Mouse (Mus musculus) embryo, embryonic 10 days (tissue): Measurements from ENCODE around the gene Hspa1l.
A peak's percentile ranks its signal among the peaks of the same experiment; 100 is the strongest.
"Not testable (repeated sequence)": the region's sequence is repeated elsewhere in the genome, so short reads cannot be mapped to it uniquely, and the experiment has no call there.

ENCODE experiments used
- DNase-seq: peaks from one replicate; pipeline ENCODE4 v3.0.0-alpha.2; 2015; ENCODE audit warnings: low spot score

Gene Hspa1l

DNA sequence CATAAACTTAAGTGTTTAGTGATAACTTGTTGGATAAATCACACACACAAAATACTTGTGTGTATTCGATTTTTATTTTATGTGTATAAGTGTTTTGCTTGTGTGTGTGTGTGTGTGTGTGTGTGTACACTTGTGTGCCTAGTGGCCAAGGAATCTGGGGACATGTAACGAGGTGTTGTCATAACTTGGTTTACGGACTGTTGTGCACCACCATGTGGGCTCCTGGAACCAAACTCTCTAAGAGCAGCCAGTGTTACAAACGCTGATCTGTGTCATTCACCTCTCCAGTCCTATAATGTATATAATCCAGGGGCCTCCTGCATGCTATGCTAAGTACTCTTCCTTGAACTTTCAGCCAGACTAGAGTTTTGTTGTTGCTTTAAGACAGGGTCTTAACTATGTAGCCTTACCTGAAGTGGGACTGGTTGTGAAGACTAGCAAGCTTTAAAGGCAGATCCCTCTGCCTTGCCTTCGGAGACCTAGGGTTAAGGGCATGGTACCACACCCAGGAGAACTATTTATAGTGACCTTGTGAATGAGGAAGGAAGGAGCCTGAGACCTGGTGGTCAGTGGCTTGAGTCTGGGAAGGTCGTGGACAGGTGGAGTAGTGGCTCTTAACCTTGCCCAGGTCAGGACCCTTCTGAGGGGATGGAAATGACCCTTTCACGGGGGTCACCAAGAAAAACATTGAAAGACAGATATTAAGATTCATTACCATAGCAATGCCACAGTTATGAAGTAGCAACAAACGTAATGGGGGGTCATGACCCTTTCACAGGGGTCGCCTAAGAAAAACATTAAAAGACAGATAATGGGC, 30.7 kb downstream of the Hspa1l start:
- no peak for DNase-seq

DNA sequence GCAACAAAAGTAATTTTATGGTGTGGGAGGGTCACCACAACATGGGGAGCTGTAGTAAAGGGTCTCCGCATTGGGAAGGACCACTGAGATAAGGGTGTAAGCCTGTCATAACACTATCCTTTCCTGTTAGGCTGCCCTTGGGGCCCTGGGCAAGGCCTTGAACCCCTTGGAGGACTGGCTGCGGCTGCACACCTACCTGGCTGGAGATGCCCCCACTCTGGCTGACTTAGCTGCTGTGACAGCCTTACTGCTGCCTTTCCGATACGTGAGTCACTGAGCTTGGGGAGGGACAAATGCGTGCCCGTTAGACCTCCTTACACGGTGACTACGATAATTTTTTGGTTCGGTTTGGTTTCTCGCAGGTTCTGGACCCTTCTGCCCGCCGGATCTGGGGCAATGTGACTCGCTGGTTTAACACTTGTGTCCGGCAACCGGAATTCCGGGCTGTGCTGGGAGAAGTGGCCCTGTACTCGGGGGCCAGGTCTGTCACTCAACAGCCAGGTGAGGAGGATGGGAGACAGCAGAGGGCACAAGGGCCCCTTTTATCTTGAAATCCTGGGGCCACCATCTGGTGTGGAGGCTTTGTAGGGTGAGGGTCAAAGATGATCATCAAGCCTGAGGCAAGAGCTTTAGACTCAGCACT, 31.7 kb downstream of the Hspa1l start:
- no peak for DNase-seq

DNA sequence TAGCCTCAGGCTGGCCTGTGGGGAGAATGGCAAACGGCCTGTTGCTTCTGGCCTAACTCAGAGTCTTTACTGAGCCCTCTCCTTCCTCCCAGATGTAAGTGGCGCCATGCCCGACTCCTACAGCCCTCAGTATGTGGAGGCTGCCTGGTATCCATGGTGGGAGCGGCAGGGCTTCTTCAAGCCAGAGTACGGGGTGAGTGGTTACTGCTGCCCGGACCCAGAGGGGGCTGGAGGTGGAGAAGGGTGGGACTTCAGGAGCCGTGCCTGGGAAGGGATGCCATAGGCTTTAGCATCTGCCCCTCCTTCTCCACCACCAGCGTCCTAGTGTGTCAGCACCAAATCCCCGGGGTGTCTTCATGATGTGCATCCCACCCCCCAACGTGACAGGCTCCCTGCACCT, 32.7 kb downstream of the Hspa1l start:
- DNase-seq: no peak

DNA sequence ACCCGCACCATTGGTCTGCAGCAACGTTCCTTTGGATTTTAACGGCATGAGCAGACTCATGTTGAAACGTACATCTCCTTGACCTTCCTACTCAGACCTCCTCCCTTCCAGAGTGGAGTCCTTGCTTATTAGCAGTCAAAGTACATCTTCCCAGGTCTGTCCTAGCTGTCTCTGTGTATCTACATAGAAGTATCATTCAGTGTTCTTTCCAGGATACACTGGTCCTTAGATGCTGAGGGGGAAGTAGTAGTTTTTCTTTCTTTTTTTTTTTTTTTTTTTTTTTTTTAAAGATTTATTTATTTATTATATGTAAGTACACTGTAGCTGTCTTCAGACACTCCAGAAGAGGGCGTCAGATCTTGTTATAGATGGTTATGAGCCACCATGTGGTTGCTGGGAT, 33.4 kb downstream of the Hspa1l start:
- DNase-seq: not testable (repeated sequence)

DNA sequence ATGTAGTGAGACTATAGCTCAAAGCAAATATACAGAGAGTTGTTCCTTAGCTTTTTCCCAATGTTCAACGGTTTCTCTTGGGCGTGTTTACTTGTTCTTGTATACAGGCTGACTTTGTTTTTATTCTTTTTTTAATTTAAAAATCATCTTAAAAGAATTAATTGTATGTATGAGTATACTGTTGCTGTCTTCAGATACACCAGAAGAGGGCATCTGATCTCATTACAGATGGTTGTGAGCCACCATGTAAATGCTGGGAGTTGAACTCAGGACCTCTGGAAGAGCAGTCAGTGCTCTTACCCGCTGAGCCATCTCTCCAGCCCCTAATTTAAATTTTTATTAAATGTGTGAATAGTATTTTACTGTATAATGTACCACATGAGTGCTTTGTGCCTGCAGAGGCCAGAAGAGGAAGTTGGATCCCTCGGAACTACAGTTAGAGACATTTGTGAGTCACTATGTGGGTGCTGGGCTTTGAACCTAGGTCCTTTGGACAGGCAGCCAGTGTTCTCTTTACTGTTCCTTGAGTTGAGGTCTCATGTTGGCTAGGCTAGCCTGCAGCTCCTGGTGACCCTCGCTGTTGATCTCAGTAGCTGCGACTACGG, 35.0 kb downstream of the Hspa1l start:
- no peak for DNase-seq

DNA sequence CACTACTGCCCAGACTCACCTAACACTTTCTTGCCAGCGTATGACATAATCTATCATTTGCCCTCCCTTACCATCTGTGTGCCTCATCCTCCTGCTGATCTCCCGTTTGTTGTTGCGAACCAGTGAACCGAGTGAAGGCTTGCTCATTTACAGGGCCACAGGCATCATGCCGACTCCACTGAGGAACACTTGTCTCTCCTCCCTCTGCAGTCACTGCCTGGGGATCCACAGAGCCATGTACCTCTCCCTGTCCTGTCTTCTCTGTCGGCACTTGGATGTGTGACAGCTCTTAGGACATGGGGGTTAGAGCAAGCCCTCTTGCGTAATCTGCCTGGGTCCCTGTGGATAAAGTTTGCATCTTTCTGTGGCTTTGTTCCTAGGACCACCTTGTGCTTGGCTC, 37.1 kb downstream of the Hspa1l start:
- no peak for DNase-seq

DNA sequence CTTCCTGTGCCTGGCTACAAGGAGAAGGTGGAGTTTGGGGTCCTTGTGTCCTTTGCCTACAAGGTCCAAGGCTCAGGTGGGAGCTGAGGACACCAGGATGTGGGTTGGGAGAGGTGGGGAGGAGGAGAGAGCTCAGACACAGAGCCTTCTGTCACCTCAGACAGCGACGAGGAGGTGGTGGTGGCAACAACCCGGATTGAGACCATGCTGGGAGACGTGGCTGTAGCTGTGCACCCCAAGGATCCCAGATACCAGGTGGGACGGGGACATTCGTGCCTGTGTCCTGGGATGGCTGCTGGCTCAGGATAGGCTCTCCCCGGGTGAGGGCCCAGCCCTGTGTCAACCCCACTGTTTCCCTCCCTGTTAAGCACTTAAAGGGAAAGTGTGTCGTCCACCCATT, 38.9 kb downstream of the Hspa1l start:
- DNase-seq: no peak

DNA sequence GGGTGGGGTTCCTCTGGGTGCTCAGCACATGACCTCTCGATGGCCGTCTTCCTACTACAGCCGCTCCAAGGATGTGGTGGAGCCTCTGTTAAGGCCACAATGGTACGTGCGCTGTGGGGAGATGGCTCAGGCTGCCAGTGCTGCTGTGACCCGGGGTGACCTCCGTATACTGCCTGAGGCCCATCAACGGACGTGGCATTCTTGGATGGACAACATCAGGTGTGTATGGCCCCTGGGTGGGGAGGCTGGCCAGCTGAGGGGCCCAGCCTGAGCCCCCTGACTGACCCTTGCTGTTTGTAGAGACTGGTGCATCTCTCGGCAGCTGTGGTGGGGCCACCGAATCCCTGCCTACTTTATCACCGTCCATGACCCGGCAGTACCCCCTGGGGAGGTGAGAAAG, 39.9 kb downstream of the Hspa1l start:
- no peak for DNase-seq

DNA sequence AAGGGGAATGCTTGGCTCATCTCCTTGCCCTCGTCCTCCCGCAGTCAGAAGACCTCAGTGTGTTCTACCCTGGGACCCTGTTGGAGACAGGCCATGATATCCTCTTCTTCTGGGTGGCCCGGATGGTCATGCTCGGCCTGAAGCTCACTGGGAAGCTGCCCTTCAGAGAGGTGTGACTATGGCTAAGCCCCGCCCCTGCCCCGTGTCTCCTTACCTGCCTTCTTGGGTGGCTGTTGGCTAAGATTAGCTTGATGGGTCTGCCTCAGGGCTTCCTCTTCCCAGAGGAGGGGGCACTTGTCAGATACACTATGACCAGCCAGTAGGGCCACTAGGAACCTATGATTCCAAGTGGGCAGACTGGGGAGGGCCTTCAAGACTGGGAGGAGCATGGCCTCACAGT, 40.7 kb downstream of the Hspa1l start:
- no peak for DNase-seq

DNA sequence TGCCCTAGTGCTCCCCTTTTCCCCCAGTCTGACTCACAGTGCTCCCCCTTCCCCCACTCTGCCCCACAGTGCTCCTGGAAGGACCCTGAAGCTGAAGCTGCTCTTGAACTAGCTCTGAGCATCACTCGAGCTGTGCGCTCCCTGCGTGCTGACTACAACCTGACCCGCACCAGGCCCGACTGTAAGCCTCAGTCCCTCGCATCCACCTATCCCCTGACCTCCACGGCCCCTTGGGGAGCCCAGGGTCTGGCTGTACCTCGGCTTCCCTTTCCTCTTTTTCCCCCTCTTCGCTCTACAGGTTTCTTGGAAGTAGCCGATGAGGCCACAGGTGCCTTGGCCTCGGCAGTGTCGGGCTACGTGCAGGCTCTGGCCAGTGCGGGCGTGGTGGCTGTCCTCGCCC, 42.8 kb downstream of the Hspa1l start:
- DNase-seq: no peak

DNA sequence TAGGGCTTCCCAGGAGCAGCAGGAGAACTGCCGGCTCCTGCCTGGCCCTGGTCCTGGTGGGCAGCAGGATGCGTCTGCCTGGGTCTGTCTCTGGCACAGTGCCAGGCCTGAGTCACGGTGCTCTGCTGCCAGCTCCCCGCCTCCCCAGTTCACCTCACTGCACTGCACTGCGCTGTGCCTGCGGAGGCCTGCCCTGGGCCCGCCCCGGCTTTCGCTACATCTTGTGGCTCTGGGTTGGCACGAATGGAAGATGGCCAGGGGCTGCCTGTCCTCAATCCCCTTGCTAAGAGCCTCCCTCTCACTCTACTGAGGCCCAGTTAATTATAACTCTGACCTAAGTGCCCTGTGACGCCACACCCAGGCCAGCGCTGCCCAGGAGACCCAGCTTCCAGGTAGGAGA, 43.9 kb downstream of the Hspa1l start, which contains the start of gene Vwa7:
TSS of gene Vwa7 (plus strand) at position 204 of the 400 bp plus-strand sequence.
- DNase-seq: no peak

DNA sequence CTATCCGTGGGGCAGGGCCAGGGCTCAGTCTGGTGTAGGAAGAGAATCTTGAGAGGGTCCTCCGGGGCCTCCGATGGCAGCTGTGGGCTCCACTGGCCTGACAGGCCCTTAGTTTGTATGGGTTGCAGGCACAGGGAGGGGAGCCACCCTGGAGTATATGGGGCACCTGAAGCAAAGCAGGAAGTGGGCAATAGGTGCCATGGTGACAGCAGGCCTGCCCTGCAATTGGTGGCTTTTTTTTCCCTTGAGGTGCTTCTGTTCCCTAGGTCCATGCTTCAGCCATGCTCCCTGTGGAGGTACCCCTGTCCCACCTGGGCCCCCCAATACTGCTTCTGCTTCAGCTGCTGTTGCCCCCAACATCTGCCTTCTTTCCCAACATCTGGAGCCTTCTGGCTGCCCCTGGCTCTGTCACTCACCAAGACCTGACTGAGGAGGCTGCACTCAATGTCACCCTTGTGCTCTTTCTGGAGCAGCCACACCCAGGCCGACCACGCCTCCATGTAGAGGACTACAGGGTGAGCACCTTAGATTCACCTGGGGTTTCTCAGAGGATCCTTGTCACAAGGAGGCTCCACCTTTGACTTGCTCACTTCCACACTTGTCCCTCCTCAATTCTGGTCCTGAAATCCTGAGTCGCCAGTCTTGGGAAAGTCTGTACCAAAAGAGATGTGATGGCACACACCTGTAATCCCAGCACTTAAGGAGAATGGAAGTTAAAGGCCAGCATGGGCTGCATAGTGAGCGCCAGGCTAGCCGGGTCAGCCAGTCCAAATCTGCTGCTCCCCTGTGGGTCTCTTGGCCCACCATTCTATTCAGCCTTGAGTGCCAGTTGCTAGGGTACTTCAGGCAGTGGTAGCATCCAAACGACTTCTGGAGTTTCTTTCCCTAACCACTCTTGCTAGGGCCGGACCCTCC, 44.5 kb downstream of the Hspa1l start:
- no peak for DNase-seq

DNA sequence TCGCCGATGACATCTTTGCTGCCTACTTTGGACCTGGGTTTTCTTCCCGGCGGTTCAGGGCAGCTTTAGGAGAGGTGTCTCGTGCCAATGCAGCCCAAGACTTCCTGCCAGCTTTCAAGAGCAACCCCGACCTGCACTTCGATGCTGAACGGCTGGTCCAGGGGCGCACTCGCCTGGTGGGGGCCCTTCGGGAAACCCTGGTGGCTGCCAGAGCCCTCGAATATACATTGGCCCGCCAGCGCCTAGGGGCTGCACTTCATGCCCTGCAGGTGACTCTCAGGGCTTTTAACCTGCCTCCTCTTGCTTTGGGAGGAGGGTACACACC, 45.2 kb downstream of the Hspa1l start:
- DNase-seq: no peak

DNA sequence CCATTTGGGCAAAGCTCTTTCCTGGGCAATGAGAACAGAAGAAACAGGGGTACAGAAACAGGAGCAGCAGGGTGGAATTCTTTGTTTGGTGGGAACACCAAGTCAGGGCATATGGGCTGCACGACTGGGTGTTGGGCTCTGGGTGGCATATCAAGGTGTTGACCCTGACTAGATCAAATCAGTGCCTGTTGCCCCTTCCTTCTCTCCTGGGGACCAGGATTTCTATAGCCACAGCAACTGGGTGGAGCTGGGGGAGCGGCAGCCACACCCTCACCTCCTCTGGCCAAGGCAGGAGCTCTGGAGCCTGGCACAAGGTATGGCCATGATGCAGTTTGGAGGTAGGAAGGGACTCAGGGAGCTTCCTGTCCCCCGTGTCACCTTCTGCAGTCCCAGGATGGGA, 45.7 kb downstream of the Hspa1l start:
- DNase-seq: no peak

DNA sequence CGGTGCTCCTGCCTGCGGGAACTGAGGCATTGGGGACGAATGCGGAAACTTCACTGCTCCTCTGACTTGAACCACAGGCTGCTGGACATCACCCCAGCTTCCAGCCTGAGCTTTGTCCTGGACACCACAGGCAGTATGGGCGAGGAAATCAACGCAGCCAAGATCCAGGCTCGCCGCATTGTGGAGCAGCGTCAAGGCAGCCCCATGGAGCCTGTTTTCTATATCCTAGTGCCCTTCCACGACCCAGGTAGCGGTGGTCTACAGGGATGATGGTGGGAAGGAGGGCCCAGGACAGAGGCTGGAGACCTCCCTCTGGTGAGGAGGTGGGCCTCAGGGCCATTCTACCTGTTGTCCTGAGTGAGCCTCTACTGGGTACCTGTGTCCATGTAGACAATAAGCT, 47.4 kb downstream of the Hspa1l start:
- DNase-seq: no peak

DNA sequence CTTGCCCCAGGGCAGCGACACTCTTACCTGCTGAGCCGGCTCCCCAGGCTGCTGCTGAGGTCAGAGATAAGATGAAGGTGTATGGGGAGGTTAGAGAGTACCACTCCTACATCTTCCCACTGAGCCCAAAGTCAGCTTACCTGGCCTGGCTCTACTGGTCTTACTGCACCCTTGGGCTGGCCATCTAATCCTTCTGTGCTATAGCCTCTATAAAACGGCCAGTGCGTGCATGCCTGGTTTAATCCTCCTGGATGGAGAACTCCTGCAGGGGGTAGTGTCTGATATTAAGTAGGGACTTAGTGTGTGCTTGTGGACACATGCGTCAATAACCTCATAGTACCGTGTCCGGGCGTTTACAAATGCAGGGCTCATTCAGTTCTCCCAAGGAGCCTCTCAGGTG, 48.0 kb downstream of the Hspa1l start:
- no peak for DNase-seq

DNA sequence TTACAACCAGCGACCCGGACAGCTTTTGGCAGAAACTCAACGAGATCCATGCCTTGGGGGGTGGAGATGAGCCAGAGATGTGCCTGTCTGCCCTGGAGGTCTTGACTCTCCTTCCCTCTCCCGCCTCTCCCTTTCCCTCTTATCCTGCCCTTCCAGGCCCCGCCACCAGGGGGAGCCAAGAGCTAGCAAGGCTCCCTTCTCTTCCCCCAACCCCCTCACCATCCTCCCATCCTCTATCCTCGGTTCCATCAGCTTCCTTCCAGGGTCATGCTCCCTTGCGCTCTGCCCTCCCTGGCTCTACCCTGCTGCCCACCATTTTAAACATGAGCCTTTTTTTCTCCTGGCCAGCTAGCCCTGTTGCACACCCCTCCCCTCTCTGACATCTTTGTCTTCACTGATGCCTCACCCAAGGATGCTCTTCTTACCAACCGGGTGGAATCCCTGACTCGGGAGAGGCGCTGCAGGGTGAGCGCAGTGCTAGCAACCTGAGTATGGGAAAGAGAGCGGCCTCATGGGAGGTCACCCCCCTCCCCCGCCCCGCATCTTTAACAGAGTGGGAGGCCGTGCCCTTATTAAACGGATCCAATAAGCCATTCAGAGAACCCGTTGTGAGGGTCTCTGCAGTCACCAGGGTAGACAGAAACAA, 48.8 kb downstream of the Hspa1l start:
- peak; percentile 87 for DNase-seq

DNA sequence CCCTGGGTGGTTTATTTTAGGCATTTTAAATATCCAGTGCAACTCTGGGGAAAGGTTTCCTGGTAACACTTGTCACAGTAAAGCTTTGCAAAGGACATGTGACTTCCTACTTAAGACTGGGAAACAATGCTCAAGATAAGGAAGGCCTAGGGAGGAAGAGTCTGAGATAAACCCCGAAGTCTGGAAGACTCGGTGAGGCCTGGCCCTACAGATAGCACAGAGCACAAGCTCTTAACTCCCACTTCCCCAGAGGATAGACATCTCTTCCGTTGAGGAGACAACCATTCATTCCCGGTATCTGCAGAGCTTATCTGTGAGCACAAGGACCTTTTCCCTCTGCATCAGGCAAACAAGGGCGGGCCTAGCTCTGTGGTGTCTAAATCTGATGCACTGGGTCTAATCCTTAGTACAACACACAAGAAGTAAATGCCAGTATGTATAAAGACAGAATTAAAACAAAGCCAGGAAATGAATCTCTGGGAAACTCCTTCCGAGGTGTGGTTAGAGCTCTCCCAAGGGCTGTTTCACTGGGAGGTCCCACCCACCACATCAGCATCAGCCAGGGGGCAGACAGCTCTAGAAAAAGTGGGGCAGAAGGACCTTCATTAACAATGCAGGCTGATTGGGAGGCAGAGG, 49.5 kb downstream of the Hspa1l start:
- no peak for DNase-seq

DNA sequence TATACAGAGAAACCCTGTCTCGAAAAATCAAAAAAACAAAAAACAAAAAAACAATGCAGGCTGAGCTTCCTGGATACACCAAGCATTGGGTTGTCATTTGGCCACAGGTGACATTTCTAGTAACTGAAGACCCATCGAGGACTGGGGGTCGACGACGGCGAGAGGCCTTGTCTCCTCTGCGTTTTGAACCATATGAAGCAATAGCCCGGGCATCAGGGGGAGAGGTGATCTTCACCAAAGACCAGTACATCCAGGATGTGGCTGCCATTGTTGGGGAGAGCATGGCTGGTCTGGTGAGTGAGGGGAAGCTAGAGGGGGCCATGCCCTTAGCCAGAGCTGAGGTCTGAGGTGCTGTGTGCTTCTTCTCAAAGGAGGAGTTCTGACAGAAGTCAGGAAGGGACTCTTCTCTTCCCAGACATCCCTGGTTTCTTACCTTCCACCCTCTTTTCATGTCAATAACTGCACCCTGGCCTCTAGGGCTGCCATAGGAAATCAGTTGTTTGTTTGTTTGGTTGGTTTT, 50.1 kb downstream of the Hspa1l start:
- DNase-seq: no peak

DNA sequence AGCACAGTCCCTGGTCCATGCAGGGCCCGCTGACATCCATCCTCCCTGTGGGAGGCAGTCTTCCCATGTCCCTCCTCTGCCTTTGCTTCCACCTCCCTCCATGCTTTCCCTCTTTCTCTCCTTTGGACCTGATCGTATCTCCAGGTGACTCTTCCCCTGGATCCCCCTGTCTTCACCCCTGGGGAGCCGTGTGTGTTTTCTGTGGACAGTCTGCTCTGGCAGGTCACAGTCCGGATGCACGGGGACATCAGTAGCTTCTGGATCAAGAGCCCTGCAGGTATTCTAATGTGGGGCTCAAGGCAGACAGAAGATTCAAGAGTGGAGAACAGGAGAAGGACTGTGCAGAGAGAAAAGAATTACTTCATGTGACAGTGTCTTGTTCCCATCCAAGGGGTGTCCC, 50.7 kb downstream of the Hspa1l start:
- DNase-seq: no peak

DNA sequence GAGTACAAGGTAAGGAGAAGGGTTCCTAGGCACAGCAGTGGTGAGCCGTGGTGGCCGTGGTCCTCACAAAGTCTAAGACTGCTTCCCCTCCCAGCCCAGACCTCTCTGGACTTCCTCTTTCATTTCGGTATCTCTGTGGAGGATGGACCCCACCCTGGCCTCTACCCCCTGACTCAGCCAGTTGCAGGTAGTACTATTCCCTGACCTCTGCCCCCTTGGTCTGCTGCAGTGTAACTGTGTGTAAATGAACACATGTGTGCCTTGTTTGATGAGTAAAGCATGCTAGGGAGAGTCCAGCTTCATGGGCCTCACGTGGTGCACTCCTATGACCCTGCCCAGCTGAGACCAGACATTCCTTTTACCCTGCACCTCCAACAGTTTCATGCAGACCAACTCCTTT, 51.3 kb downstream of the Hspa1l start:
- no peak for DNase-seq
